Mouse (Mus musculus) frontal cortex, postnatal 36 days (tissue): ENCODE data around the gene Ccdc33.

ENCODE experiments used
- DNase-seq, 2 experiments: peaks; one replicate each; pipeline ENCODE4 v3.0.0; 2022; ENCODE audit warnings: low spot score in 2 of 2

Gene Ccdc33

GRCm38 (mm10) chr9:58129508-58129907, 10.9 kb upstream of the Ccdc33 start:
- no peak for DNase-seq

- no peak for DNase-seq
Observed at GRCm38 (mm10) chr9:58128926-58129413, 10.3 kb upstream of the Ccdc33 start.

- no peak for DNase-seq
Observed at GRCm38 (mm10) chr9:58125811-58126210, 7.2 kb upstream of the Ccdc33 start.

GRCm38 (mm10) chr9:58125085-58125484, 6.5 kb upstream of the Ccdc33 start:
- no peak for DNase-seq

- DNase-seq = no peak
Observed at GRCm38 (mm10) chr9:58116024-58116651, 2.5 kb downstream of the Ccdc33 start.

DNA sequence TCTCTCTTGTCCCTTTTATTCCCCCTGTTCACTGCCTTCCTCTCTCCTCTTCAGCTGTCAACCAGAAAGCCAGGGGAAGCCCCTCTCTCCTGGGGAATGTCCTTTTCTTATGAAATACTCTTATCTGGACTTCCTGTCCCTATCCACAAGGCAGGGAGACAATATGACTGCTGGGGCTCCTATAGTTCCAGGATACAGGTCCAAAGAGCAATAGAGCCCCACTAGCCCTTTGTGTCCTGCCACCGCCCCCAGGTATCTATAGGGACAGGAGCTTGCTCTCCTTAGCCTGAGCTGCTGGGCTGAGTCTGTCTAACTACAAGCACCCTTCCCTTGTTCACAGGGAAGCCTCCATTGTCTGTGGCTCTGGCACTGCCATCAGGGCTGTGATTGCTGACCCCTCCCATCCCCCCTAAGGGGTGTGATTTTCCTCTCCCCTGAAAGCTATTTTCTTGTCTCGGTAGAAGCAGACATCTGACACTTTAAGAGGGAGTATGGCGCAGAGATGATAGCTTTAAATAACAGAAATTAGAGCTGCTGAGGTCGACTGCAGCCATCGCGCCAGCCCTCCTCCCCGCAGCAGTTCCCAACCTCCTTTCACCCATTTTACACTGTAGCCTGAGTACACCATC, 3.2 kb downstream of the Ccdc33 start:
- no peak for DNase-seq

DNA sequence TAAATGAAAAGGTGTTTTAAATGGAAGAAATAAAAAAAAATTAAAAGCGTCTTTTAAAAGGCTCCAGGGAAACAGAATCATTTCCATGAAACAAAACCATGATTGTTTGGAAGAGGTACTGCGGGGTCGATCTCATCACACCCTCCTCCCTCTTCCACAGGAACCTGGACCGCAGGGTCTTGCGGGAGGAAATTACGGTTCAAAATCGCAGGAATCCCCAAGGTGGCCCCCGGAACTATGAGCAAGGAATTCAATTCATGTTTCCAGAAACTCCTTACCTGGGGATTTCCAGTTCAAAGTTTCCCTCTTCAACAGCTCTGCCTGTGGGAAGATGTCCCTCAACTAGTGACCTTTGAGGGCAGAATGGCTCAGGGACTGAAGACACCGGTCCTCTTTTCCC, 4.6 kb downstream of the Ccdc33 start:
- DNase-seq = no peak

- no peak for DNase-seq
Observed at GRCm38 (mm10) chr9:58113279-58113884, 5.2 kb downstream of the Ccdc33 start.

DNA sequence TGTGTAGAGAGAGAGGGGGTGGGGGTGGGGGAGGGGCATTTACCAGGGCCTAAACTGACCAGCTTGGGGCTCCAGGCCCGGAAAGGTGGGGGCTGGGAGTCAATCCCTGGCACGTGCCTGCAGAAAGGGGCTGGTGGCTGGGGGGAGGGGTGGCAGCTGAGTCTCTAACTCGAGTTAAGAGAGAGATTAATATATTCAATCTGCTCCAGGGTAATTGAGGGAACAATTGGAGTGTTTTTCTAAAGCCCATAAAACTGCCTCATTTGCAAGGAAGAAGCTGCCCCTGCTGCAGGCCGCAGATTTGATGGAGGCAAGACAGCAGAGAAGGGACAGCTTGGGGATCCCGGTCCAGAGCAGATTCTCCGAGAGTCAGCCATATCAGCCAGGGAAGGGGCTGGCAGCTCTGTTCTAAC, 5.8 kb downstream of the Ccdc33 start:
- no peak for DNase-seq

- DNase-seq = no peak
Observed at GRCm38 (mm10) chr9:58112321-58112751, 6.3 kb downstream of the Ccdc33 start.

DNA sequence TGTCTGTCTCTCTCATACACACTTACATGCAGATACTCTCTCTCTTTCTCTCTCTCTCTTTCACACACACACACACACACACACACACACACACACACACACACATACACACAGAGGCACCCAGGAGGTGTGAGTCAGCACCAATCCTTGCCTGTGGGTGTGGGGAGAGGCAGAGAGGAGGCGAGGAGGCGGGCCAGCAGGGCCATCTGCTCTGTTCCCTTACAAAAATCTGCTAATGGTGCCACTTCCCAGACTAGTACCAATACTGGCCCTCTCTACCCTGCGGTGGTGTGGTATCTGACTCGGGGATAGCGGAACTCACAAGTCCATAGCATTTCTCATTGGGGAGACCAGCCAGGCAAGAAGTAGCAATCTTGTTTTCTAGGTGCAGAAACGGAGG, 7.2 kb downstream of the Ccdc33 start:
- DNase-seq = peak; percentile 76 to 82

DNA sequence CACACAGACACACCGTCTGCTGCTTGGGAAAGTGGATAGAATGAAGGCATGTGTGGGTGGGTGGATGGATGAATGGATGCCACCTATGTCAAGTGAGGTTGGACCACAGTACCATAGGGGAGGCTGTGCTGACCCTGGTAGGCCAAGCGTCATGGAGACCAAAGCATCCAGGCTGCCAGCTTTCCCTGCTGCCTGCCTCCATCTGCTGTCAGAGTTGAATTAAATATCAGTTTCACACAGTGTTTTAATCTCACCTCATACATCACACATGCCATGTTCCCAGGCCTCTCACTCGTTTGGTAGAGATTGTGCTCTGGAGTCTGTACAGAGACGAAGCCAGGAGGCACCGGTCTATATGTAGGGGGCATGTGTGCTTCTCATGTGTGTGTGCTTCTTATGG, 7.8 kb downstream of the Ccdc33 start:
- no peak for DNase-seq

DNA sequence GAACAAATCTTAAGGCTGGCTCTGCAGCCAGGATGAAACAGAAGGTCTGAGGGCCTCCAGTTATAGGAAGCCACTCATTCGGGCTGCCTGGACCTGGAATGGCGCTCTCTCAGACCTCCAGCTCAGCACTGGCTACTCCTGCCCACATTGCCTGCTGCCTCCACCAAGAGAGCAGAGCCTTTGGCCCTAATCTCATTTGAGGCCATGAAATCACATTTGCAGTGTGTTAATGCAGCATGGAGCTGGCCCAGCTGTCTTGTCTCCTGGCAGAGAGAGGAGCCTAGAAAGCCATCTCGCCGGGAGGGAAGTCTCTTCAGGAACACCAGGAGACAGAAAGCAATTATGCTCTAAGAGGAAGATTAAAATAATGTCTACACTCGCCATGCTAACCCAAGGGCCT, 11.1 kb downstream of the Ccdc33 start:
- no peak for DNase-seq

DNA sequence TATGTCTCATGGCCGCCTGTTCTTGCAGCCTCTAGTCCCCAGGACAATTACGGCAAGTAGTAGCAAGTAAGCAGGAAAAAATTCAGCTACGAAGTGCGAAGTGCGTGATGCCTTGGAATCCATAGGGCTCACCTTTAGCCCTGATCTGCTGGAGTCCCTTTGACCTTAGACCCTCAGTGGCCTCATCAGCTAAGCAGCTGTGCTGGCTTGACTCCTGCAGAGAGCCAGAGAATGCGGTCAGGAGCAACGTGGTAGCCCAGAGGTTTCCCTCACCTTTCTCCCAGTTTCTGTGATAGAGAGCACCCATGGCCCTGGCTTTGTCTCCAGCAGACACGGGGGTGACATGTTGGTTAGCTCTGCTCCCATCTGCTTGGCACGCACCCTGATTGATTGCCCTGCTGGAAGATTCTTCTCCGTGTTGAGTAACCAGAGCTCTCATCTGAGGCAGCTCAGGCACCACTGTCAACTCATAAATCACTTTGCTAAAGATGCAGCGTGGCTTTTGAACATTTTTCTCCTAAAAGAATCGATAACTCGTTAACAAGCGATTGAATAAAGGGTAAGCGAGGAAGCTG, 12.9 kb downstream of the Ccdc33 start:
- DNase-seq = no peak

DNA sequence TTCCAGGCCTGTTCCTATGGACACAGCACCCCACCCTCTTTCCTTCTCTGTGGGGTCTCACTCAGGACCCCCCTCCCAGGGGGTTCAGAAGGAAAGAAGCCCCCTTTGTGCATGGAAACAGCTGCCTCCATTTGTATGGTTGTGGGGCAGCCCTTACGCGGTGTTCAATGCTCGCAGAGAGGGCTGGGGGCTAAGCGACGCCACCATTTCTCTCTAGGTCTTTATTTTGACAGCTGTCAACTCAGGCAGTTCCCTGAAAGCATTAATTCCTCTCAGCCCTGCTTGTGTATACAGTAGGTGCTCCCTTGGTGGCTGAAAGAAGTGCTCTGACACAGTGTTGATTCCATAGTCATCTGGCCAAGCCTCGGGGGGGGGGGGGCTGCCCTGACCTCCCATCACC, 15.0 kb downstream of the Ccdc33 start:
- no peak for DNase-seq

DNA sequence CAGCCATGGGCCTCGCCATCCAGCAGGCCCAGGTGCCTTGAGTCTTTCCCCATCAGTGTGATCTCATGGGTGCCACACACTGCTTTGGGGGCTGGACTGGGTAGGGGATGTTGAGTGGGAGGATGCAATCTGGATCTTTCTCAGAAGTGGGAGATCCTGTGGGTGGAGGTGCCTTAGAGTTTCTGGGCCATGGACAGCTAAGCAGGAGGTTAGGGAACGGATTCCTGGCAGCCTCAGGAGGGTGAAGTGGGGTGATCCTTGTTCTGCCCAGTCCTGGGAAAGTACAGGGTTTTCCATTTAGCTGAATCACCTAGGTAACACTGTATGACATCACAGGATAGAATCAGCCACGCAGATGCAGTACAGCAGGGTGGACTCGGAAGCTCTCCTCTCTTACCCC, 16.6 kb downstream of the Ccdc33 start:
- no peak for DNase-seq

GRCm38 (mm10) chr9:58099836-58100565, 18.6 kb downstream of the Ccdc33 start:
- DNase-seq = no peak

DNA sequence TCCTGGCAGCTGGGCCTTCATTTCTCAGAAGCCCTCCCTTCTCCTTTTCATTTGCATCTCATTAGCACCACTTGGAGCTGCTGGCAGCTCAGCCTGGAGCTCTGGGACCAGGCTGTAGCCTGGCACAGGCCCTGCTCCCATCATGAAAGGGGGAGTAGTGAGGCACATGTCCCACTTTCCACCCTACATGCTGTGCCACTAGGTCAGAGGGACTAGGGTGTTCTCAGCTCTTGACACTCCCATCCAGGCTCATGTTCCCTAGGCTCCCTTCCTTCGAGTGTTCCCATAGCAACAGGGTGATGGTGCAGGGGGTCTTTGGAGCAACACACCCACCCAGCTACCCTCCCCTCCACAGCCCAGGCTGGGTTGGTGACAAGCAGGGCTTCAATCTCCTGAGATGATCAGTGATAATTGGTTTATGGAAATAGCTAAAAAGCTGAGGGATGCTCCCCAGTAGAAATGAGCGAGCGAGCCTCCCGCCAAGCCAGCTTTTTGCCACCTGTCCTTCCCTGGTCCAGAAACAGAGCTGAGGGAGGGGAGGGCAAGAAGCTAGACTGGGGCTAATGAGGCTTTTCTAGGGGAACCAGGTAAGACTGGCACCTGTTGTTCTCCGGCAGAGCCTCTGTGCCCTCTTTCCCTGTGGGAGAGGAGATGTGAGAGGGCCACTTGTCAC, 21.9 kb downstream of the Ccdc33 start:
- no peak for DNase-seq

- DNase-seq = no peak
Observed at GRCm38 (mm10) chr9:58095977-58096376, 22.6 kb downstream of the Ccdc33 start.

DNA sequence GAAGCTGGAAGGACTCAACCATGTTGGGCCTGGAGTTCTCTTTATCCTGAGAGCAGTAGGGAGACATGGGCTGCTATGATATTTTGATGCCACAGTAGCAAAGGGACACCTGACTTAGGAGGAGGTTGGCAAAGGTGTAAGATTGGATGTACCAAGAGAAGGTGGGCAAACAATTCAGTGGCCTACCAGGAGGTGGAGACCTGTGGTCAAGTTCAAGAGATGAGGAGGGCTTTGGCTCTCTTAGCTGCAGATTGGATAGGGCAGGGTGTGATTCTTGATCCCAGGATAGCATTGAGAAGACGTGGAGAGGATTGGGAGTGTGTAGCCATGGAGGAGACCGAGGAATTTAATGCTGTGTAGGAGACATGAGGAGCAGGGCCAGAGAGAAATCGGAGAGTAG, 24.8 kb downstream of the Ccdc33 start:
- no peak for DNase-seq

GRCm38 (mm10) chr9:58092581-58093269, 25.9 kb downstream of the Ccdc33 start:
- no peak for DNase-seq
